Mouse (Mus musculus) lung, embryonic 16.5 days (tissue): ENCODE data around the gene Rnf43. TPM values are rescaled to one million over a fixed set of nuclear protein-coding genes. Genes with fewer than 3 reads are reported as not detected.
A peak's percentile ranks its signal among the peaks of the same experiment; 100 is the strongest.

Experiments used
- ATAC-seq: fragments of 200-750 bp; cut with Nextera tagmentation; 2 replicates; pipeline ENCODE4 v1.8.0; 2017; ENCODE audit warnings: low read depth, mild to moderate bottlenecking, moderate library complexity
- H3K27ac ChIP-seq: fragments of 300-500 bp; sonication (generic); 2 replicates; pipeline ENCODE4 v1.5.1; 2014; ENCODE audit warnings: mild to moderate bottlenecking, control low read depth, low read length
- H3K27me3 ChIP-seq: fragments of 300-500 bp; sonication (generic); 2 replicates; pipeline ENCODE4 v1.6.1; 2014; ENCODE audit warnings: low read depth, low read length, mixed read lengths; ENCODE audit not compliant: control insufficient read depth, insufficient read depth
- H3K36me3 ChIP-seq: fragments of 300-500 bp; sonication (generic); 2 replicates; pipeline ENCODE4 v1.6.1; 2014; ENCODE audit warnings: low read length; ENCODE audit not compliant: control insufficient read depth, insufficient read depth
- H3K4me1 ChIP-seq: fragments of 300-500 bp; sonication (generic); replicated peaks from 2 replicates; pipeline ENCODE4 v1.6.1; 2014; ENCODE audit warnings: low read length, mixed read lengths; ENCODE audit not compliant: control insufficient read depth, insufficient read depth
- H3K4me2 ChIP-seq: fragments of 300-500 bp; sonication (generic); 2 replicates; pipeline ENCODE4 v1.6.1; 2014; ENCODE audit warnings: low read depth, low read length, control low read depth
- H3K4me3 ChIP-seq: fragments of 300-500 bp; sonication (generic); 2 replicates; pipeline ENCODE4 v1.5.1; 2014; ENCODE audit warnings: mild to moderate bottlenecking, low read length, control low read depth
- H3K9ac ChIP-seq: fragments of 300-500 bp; sonication (generic); 2 replicates; pipeline ENCODE4 v1.6.1; 2014; ENCODE audit warnings: low read length, control low read depth
- H3K9me3 ChIP-seq: fragments of 300-500 bp; sonication (generic); 2 replicates; pipeline ENCODE4 v1.6.1; 2016; ENCODE audit warnings: low read length; ENCODE audit not compliant: control insufficient read depth
- WGBS: fragments of 180-500 bp; shearing (Covaris S2); extraction: QIAGEN DNeasy Blood & Tissue Kit; methylation state at CpG from one replicate; pipeline ENCODE4 v1.1.7; 2014; 5-methylcytosine and 5-hydroxymethylcytosine counted together
- polyA plus RNA-seq: library from polyadenylated mRNA; unstranded; fragments of >200 nt; fragmentation: Nextera tagmentation; extraction: Ambion mirVana; gene quantifications from 2 replicates; pipeline ENCODE4 v1.2.1, GENCODE M21; 2015

Rnf43 gene
- polyA plus RNA-seq, 1 experiment from 2014 or later, result 15.8 TPM

DNA sequence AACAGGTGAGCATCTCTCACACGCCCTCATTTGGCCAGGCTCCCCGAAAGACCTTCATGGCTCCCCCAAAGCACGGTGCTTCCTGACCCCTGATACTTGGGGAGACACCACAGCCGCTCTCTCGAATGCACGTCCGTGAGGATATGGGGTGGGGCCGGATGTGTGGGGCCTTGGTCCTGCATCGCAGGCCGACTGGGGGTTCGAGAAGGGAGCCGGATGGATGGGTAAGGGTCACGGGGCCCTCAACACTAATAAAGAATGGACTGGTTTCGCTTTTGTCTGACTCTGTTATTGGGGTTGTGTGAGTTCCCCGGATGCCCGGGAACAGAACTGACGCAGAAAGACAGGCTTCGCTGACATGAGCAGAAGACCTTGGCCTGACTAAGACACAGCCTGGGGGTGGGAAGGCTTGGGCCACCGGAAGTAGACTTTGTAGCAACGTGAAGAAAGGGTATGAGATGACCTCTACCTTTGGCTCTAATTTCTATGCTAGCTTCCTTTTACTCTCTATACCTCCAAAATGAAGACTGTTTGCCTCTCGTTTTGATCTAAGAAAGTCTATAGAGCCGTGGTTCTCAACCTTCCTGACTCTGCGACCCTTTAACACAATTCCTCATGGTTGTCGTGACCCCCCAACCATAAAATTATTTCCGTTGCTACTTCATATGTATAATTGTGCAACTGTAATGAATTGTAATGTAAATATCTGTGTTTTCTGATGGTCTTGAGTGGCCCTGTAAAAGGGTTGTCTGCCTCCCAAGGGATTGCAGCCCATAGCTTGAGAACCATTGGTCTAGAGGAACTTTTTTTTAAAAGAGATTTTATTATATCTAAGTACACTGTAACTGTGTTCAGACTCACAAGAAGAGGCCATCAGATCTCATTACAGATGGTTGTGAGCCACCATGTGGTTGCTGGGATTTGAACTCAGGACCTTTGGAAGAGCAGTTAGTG, 94.8 kb downstream of the Rnf43 start:
- peak overlapping the region; percentile 20 for H3K4me3 ChIP-seq
- H3K36me3 ChIP-seq, result no peaks in the 10 kb centered on the region
- 82% methylated on average over 25 of the region's 25 CpGs for WGBS

GRCm38 (mm10) chr11:87758161-87758911, 95.8 kb downstream of the Rnf43 start:
- H3K9me3 ChIP-seq, result no peaks in the 10 kb centered on the region
- no peak overlapping the region for H3K4me3 ChIP-seq
- no peak overlapping the region for H3K4me2 ChIP-seq
- H3K9ac ChIP-seq, result no peak overlapping the region
- no peak overlapping the region for H3K27ac ChIP-seq
- H3K36me3 ChIP-seq, result no peaks in the 10 kb centered on the region
- H3K27me3 ChIP-seq, result peaks cover 35% of the 10 kb centered on the region
- no peak for ATAC-seq
- peaks cover under 1% of the 10 kb centered on the region for H3K4me1 ChIP-seq
- WGBS, result 74% methylated on average over 7 of the region's 7 CpGs

More for the DNA sequence above, 94.8 kb downstream of the Rnf43 start:
- no peak for ATAC-seq
- no peak overlapping the region for H3K4me2 ChIP-seq
- no peak overlapping the region for H3K9ac ChIP-seq
- no peaks in the 10 kb centered on the region for H3K4me1 ChIP-seq
- no peaks in the 10 kb centered on the region for H3K9me3 ChIP-seq
- no peak overlapping the region for H3K27ac ChIP-seq
- peaks cover 24% of the 10 kb centered on the region for H3K27me3 ChIP-seq

- Histone ChIP-seq H3K27me3 (peaks cover 42% of the 10 kb centered on the region), H3K4me3 (no peak overlapping the region), H3K9me3 (no peaks in the 10 kb centered on the region), H3K9ac (no peak overlapping the region), H3K36me3 (no peaks in the 10 kb centered on the region), H3K4me2 (no peak overlapping the region), H3K4me1 (peaks cover 5% of the 10 kb centered on the region), H3K27ac (no peak overlapping the region)
- 60% methylated on average over 4 of the region's 4 CpGs for WGBS
- ATAC-seq, result no peak
These were observed 96.6 kb downstream of the Rnf43 start for GRCm38 (mm10) chr11:87758957-87759608.

DNA sequence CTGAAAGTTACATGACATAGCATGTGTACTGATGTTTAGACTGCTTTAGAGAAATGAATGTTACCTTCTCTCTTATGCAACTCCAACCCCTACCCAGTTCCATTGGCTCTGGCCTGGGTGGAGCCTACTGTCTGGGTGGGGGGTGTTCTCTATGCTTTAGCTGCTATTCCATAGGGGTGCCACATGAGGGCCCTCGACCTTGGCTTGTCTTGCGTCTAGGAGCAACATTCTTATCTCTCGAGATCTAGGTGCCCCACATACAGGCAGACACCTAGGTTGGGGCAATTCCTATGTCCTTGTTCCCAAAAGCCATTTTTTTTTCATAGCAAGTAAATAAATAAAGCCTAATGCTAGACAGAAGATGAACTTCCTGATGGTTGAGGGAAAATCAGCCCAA, 97.1 kb downstream of the Rnf43 start:
- no peak overlapping the region for H3K9ac ChIP-seq
- no peak for ATAC-seq
- H3K27me3 ChIP-seq, result peaks cover 47% of the 10 kb centered on the region
- H3K4me2 ChIP-seq, result no peak overlapping the region
- peaks cover 5% of the 10 kb centered on the region for H3K4me1 ChIP-seq
- H3K36me3 ChIP-seq, result no peaks in the 10 kb centered on the region
- H3K27ac ChIP-seq, result no peak overlapping the region
- WGBS, result 3% methylated on average over 3 of the region's 3 CpGs
- H3K9me3 ChIP-seq, result no peaks in the 10 kb centered on the region
- H3K4me3 ChIP-seq, result no peak overlapping the region

- Histone ChIP-seq H3K4me1 (peaks cover 5% of the 10 kb centered on the region), H3K9me3 (no peaks in the 10 kb centered on the region), H3K4me2 (no peak within 1 kb of the TSS), H3K27me3 (peaks cover 56% of the 10 kb centered on the region), H3K4me3 (no peak within 1 kb of the TSS), H3K36me3 (no peaks in the 10 kb centered on the region), H3K9ac (no peak within 1 kb of the TSS), H3K27ac (no peak within 1 kb of the TSS)
- 10% methylated on average over 23 of the region's 23 CpGs for WGBS
- ATAC-seq, result no peak
These were observed 98.0 kb downstream of the Rnf43 start, which contains the start of gene Tspoap1 for GRCm38 (mm10) chr11:87760301-87761081. Gene Tspoap1, plus strand, starts transcription at chr11:87760541.

DNA sequence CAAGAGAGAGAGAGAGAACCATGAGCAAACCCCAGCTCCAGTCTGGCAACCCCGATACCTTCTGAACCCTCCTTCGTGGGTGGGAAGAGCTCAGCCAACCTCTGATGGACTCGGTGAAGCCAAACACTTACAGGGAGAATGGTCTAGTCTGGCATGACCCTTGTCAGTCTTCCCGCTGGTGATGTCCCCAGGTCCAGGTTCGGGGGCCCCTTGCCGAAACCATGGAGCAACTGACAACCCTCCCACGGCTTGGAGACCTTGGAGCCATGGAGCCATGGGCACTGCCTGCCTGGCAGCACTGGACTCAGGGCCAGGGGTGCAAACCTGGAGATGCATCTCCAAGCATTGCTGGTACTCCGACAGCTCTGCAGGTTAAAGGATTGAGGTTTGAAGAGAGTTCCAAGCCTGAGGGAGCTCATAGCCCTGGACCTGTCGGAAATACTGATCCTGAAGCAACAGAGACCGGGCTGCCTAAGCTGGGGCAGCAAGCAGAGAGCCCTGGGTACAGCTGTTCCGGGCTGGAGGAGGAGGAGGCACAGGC, 98.7 kb downstream of the Rnf43 start:
- Histone ChIP-seq H3K4me3 (no peak overlapping the region), H3K4me2 (no peak overlapping the region), H3K27ac (no peak overlapping the region), H3K4me1 (peaks cover 5% of the 10 kb centered on the region), H3K27me3 (peaks cover 64% of the 10 kb centered on the region), H3K9ac (no peak overlapping the region), H3K36me3 (no peaks in the 10 kb centered on the region), H3K9me3 (no peaks in the 10 kb centered on the region)
- WGBS, result 58% methylated on average over 11 of the region's 11 CpGs
- no peak for ATAC-seq

- WGBS, result 68% methylated on average over 14 of the region's 14 CpGs
- Histone ChIP-seq H3K9ac (no peak overlapping the region), H3K4me1 (peaks cover 5% of the 10 kb centered on the region), H3K27me3 (peaks cover 66% of the 10 kb centered on the region), H3K9me3 (no peaks in the 10 kb centered on the region), H3K27ac (no peak overlapping the region), H3K4me2 (no peak overlapping the region), H3K36me3 (no peaks in the 10 kb centered on the region), H3K4me3 (no peak overlapping the region)
- no peak for ATAC-seq
These were observed 99.5 kb downstream of the Rnf43 start for GRCm38 (mm10) chr11:87761806-87762701.
